Mouse (Mus musculus): ENCODE results near the gene Gm36864. TPM values are rescaled to one million over a fixed set of nuclear protein-coding genes. Genes with fewer than 3 reads are reported as not detected.

Gene Gm36864
- polyA plus RNA-seq, 1 experiment = 0.06 TPM

Other genes with a start within 250 kb of the Gm36864 start
- gene Klk1b11, start 240.3 kb upstream of the Gm36864 start, polyA plus RNA-seq (2012; rRNA removed) = not detected in 2 replicates
- gene Klk1b26, start 224.0 kb upstream of the Gm36864 start, polyA plus RNA-seq (2012; rRNA removed) = not detected in 2 replicates
- 0.62 and 0.71 TPM in 2 replicates for gene Klk1b27, start 183.9 kb upstream of the Gm36864 start, polyA plus RNA-seq (2012; rRNA removed)
- not detected in 2 replicates for gene Klk1b21, start 133.8 kb upstream of the Gm36864 start, polyA plus RNA-seq (2012; rRNA removed)
- 2.6 and 4.9 TPM in 2 replicates for gene Klk1b22, start 123.5 kb upstream of the Gm36864 start, polyA plus RNA-seq (2012; rRNA removed)
- gene Klk1b16, start 99.4 kb upstream of the Gm36864 start, polyA plus RNA-seq (2012; rRNA removed) = not detected in 2 replicates
- gene Klk1b24, start 47.9 kb upstream of the Gm36864 start, polyA plus RNA-seq (2012; rRNA removed) = 0.10 TPM in 1 of 2 replicates, not detected in the other
- gene Klk1b3, start 38.0 kb upstream of the Gm36864 start, polyA plus RNA-seq (2012; rRNA removed) = 0.12 and 0.18 TPM in 2 replicates
- gene Klk1b4, start 28.7 kb upstream of the Gm36864 start, polyA plus RNA-seq (2012; rRNA removed) = not detected in 2 replicates
- gene Klk1b5, start 20.2 kb upstream of the Gm36864 start, polyA plus RNA-seq (2012; rRNA removed) = 0.06 and 0.12 TPM in 2 replicates
- 389 and 435 TPM in 2 replicates for gene Klk1, start 10.8 kb upstream of the Gm36864 start, polyA plus RNA-seq (2012; rRNA removed)
- gene 1700028J19Rik, start 10.5 kb downstream of the Gm36864 start, polyA plus RNA-seq (2012; rRNA removed) = 1.3 and 2.1 TPM in 2 replicates
- 57.0 and 72.3 TPM in 2 replicates for gene 2410002F23Rik, start 10.5 kb downstream of the Gm36864 start, polyA plus RNA-seq (2012; rRNA removed)
- not detected in 2 replicates for gene Acp4, start 21.2 kb downstream of the Gm36864 start, polyA plus RNA-seq (2012; rRNA removed)
- not detected in 2 replicates for gene Gm15517, start 25.3 kb downstream of the Gm36864 start, polyA plus RNA-seq (2012; rRNA removed)
- 1.2 and 1.4 TPM in 2 replicates for gene Clec11a, start 70.7 kb downstream of the Gm36864 start, polyA plus RNA-seq (2012; rRNA removed)
- gene Shank1, start 74.1 kb downstream of the Gm36864 start, polyA plus RNA-seq (2012; rRNA removed) = 0.48 TPM in 2 replicates
- gene Syt3, start 147.9 kb downstream of the Gm36864 start, polyA plus RNA-seq (2012; rRNA removed) = 0.78 and 0.92 TPM in 2 replicates
- gene 1700008O03Rik, start 149.6 kb downstream of the Gm36864 start, polyA plus RNA-seq (2012; rRNA removed) = 0.95 and 0.99 TPM in 2 replicates
- gene Lrrc4b, start 192.8 kb downstream of the Gm36864 start, polyA plus RNA-seq (2012; rRNA removed) = 0.97 TPM in 2 replicates
- gene Aspdh, start 229.2 kb downstream of the Gm36864 start, polyA plus RNA-seq (2012; rRNA removed) = 0.31 and 0.64 TPM in 2 replicates
- 70.5 and 78.0 TPM in 2 replicates for gene Josd2, start 231.8 kb downstream of the Gm36864 start, polyA plus RNA-seq (2012; rRNA removed)

Data from large intestine, adult 2 months (tissue).